Mouse (Mus musculus): Measurements from ENCODE around the gene Fkbp14. TPM values are rescaled to one million over a fixed set of nuclear protein-coding genes. Genes with fewer than 3 reads are reported as not detected.

The Fkbp14 gene
- polyA plus RNA-seq, 1 experiment from 2014 or later, result 8.7 TPM

DNA sequence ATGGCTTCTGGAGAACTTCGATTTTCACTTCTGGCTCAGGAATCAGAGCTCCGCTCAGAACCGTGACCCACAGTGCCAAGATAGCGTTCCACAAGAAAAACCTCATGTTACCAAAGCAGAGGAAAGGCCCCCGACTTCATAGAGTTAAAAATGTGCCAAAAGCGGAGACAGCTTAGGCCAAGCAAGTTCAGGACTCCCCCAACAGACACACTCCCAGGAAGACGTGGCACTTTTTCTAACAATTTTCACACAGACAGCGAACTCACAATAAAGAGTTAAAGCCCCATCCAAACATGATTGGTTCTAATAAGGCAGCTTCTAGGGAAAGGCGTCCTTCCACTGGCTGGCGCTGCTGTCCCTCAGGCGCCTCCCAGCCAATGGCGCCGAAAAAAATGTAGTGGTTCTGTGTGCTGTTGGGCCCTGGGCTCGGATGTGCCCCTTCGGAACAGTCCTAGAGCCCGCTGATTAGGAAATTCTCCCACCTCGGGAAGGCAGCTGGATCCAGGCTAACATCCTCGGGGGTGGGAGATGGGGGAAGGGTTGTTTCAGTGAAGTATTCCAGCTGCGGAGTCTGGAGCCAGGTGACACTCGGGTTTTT lies 4.1 kb downstream of the Fkbp14 start:
- 0% methylated on average over 20 of the region's 20 CpGs for WGBS
- peak overlapping the region; percentile 60 for H3K4me3 ChIP-seq (ENCODE audit: low read depth, low read length)
- peaks cover 9% of the 10 kb centered on the region; the same call in 1 of the 2 replicates for H3K4me1 ChIP-seq (replicated peaks; ENCODE audit: control insufficient read depth, insufficient read depth, low read length)
- TF ChIP-seq CTCF (IDR thresholded peaks at IDR 0.05; ENCODE audit: low read depth), result peak; percentile 33; the same call in 1 of the 2 replicates
- peak overlapping the region; percentile 97 for H3K4me2 ChIP-seq (replicated peaks; ENCODE audit: low read depth)
- peak overlapping the region; percentile 54 for H3K9ac ChIP-seq (ENCODE audit: low read depth, low read length)
- H3K27ac ChIP-seq (ENCODE audit: low read depth, low read length), result no peak overlapping the region; the same call in 1 of the 2 replicates
- no peaks in the 10 kb centered on the region for H3K9me3 ChIP-seq (ENCODE audit: control insufficient read depth)
- peak; percentile 75 for ATAC-seq
- H3K36me3 ChIP-seq (ENCODE audit: control insufficient read depth, insufficient read depth), result no peaks in the 10 kb centered on the region
- H3K27me3 ChIP-seq (replicated peaks; ENCODE audit: control insufficient read depth, insufficient read depth, low read length), result no peaks in the 10 kb centered on the region

DNA sequence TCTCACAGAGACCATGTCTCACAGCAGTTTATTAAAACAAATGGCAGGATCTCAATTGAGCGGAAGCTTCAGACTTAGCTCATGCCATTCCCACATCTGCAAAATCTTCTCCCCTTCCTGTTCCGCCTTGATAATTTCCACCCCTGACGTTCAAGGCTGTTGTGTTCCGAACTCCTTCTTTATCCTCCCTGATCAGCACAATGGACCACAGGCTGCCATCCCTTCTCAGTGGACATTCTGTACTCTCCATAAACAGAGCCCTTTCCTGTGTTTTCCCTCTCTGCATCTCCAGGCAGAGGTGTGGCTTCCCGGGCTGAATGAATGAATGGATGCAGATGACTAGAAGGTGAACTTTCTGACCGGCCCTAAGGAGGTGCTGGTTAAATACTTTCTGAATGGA lies 5.3 kb downstream of the Fkbp14 start:
- Histone ChIP-seq H3K9ac (ENCODE audit: low read depth, low read length) (no peak overlapping the region), H3K4me2 (replicated peaks; ENCODE audit: low read depth) (peak overlapping the region; percentile 30), H3K27ac (ENCODE audit: low read depth, low read length) (no peak overlapping the region), H3K36me3 (ENCODE audit: control insufficient read depth, insufficient read depth) (no peaks in the 10 kb centered on the region), H3K27me3 (replicated peaks; ENCODE audit: control insufficient read depth, insufficient read depth, low read length) (no peaks in the 10 kb centered on the region), H3K4me1 (replicated peaks; ENCODE audit: control insufficient read depth, insufficient read depth, low read length) (peaks cover 9% of the 10 kb centered on the region; the same call in 1 of the 2 replicates), H3K9me3 (ENCODE audit: control insufficient read depth) (no peaks in the 10 kb centered on the region), H3K4me3 (ENCODE audit: low read depth, low read length) (no peak overlapping the region)
- no peak for TF ChIP-seq CTCF (IDR thresholded peaks at IDR 0.05; ENCODE audit: low read depth)
- ATAC-seq, result no peak
- 42% methylated on average over 6 of the region's 6 CpGs for WGBS

GRCm38 (mm10) chr6:54590691-54591090 lies 6.4 kb downstream of the Fkbp14 start:
- Histone ChIP-seq H3K4me3 (ENCODE audit: low read depth, low read length) (no peak overlapping the region), H3K9me3 (ENCODE audit: control insufficient read depth) (no peaks in the 10 kb centered on the region), H3K4me1 (replicated peaks; ENCODE audit: control insufficient read depth, insufficient read depth, low read length) (0 out of 2 replicates have a peak, but pooled peaks cover 4% of the 10 kb centered on the region), H3K9ac (ENCODE audit: low read depth, low read length) (no peak overlapping the region), H3K36me3 (ENCODE audit: control insufficient read depth, insufficient read depth) (no peaks in the 10 kb centered on the region), H3K4me2 (replicated peaks; ENCODE audit: low read depth) (no peak overlapping the region), H3K27me3 (replicated peaks; ENCODE audit: control insufficient read depth, insufficient read depth, low read length) (no peaks in the 10 kb centered on the region), H3K27ac (ENCODE audit: low read depth, low read length) (no peak overlapping the region)
- TF ChIP-seq CTCF (IDR thresholded peaks at IDR 0.05; ENCODE audit: low read depth), result no peak
- 87% methylated on average over 2 of the region's 2 CpGs for WGBS
- no peak for ATAC-seq

DNA sequence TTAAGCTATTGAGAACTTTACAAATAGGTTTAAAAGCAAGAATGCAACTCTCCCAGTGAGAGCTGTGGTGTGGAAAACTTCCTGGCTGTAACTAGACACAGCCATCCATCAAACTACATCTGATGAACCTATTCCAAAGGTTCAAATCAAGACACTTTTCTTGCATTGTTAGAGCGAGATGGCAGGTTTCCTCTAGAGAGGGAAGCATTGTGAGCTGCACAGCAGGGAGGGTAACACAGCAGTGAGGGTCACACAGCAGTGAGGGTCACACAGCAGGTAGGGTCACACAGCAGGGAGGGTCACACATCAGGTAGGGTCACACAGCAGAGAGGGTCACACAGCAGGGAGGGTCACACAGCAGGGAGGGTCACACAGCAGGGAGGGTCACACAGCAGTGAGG lies 8.9 kb downstream of the Fkbp14 start:
- WGBS, result 78% methylated on average over 1 of the region's 1 CpGs
- H3K36me3 ChIP-seq (ENCODE audit: control insufficient read depth, insufficient read depth), result no peaks in the 10 kb centered on the region
- H3K4me1 ChIP-seq (replicated peaks; ENCODE audit: control insufficient read depth, insufficient read depth, low read length), result no peaks in the 10 kb centered on the region
- no peak overlapping the region for H3K27ac ChIP-seq (ENCODE audit: low read depth, low read length)
- ATAC-seq, result no peak
- no peak overlapping the region for H3K4me2 ChIP-seq (replicated peaks; ENCODE audit: low read depth)
- no peak for TF ChIP-seq CTCF (IDR thresholded peaks at IDR 0.05; ENCODE audit: low read depth)
- no peak overlapping the region for H3K9ac ChIP-seq (ENCODE audit: low read depth, low read length)
- no peaks in the 10 kb centered on the region for H3K27me3 ChIP-seq (replicated peaks; ENCODE audit: control insufficient read depth, insufficient read depth, low read length)
- no peaks in the 10 kb centered on the region for H3K9me3 ChIP-seq (ENCODE audit: control insufficient read depth)
- H3K4me3 ChIP-seq (ENCODE audit: low read depth, low read length), result no peak overlapping the region

DNA sequence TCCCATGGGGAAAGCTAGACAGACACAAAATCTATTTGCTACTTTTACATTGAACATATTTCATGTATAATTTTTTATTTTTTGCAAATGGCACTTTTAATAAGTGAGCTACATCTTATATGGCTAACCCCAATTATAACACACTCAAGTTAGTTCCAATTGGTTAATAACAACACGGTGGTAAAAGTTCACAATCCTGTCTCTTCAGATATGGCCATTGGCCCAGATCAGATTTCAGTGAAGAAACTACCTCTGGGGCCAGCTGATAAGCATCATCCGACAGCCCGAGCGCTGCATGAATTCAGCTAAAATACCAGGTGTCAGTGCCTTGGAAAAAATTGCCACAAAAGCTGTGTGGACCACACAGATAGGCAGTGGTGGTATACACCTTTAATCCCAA lies 9.4 kb downstream of the Fkbp14 start:
- no peaks in the 10 kb centered on the region for H3K4me1 ChIP-seq (replicated peaks; ENCODE audit: control insufficient read depth, insufficient read depth, low read length)
- H3K27ac ChIP-seq (ENCODE audit: low read depth, low read length), result no peak overlapping the region
- ATAC-seq, result no peak
- WGBS, result 63% methylated on average over 4 of the region's 4 CpGs
- no peak overlapping the region for H3K4me2 ChIP-seq (replicated peaks; ENCODE audit: low read depth)
- 0 out of 2 replicates have a peak, but pooled peaks cover 3% of the 10 kb centered on the region for H3K36me3 ChIP-seq (ENCODE audit: control insufficient read depth, insufficient read depth)
- H3K9me3 ChIP-seq (ENCODE audit: control insufficient read depth), result no peaks in the 10 kb centered on the region
- no peaks in the 10 kb centered on the region for H3K27me3 ChIP-seq (replicated peaks; ENCODE audit: control insufficient read depth, insufficient read depth, low read length)
- no peak overlapping the region for H3K4me3 ChIP-seq (ENCODE audit: low read depth, low read length)
- TF ChIP-seq CTCF (IDR thresholded peaks at IDR 0.05; ENCODE audit: low read depth), result no peak
- no peak overlapping the region for H3K9ac ChIP-seq (ENCODE audit: low read depth, low read length)

- H3K27ac ChIP-seq (ENCODE audit: low read depth, low read length), result no peak overlapping the region
- H3K9me3 ChIP-seq (ENCODE audit: control insufficient read depth), result no peaks in the 10 kb centered on the region
- no peak overlapping the region for H3K4me3 ChIP-seq (ENCODE audit: low read depth, low read length)
- 79% methylated on average over 8 of the region's 8 CpGs for WGBS
- H3K9ac ChIP-seq (ENCODE audit: low read depth, low read length), result no peak overlapping the region
- no peaks in the 10 kb centered on the region for H3K27me3 ChIP-seq (replicated peaks; ENCODE audit: control insufficient read depth, insufficient read depth, low read length)
- no peak for TF ChIP-seq CTCF (IDR thresholded peaks at IDR 0.05; ENCODE audit: low read depth)
- H3K36me3 ChIP-seq (ENCODE audit: control insufficient read depth, insufficient read depth), result peaks cover 8% of the 10 kb centered on the region
- H3K4me2 ChIP-seq (replicated peaks; ENCODE audit: low read depth), result no peak overlapping the region
- no peak for ATAC-seq
- H3K4me1 ChIP-seq (replicated peaks; ENCODE audit: control insufficient read depth, insufficient read depth, low read length), result no peaks in the 10 kb centered on the region
Observed at GRCm38 (mm10) chr6:54586911-54587310, 10.2 kb downstream of the Fkbp14 start.

Data from intestine, postnatal 0 days (tissue).